Mouse (Mus musculus) gastrocnemius, adult 2 months (tissue): ENCODE data around the gene Olfr615. TPM values are rescaled to one million over a fixed set of nuclear protein-coding genes. Genes with fewer than 3 reads are reported as not detected.
"Not testable (repeated sequence)": the region's sequence is repeated elsewhere in the genome, so short reads cannot be mapped to it uniquely, and the experiment has no call there.

Experiments
- DNase-seq: peaks from one replicate; pipeline ENCODE4 v3.0.0; 2022
- H3K27ac ChIP-seq: fragments of 200-600 bp; 2 replicates; pipeline ENCODE4 v1.8.1; 2022; ENCODE audit warnings: mild to moderate bottlenecking
- H3K4me3 ChIP-seq: fragments of 200-600 bp; 2 replicates; pipeline ENCODE4 v1.8.1; 2022; ENCODE audit warnings: mild to moderate bottlenecking, moderate library complexity
- CTCF ChIP-seq: fragments of 200-600 bp; IDR thresholded peaks from 2 replicates; pipeline ENCODE4 v1.8.1; 2022; ENCODE audit warnings: antibody characterized with exemption, mild to moderate bottlenecking, moderate library complexity
- intact Hi-C: fragments of 180-260 bp; cut with DNase I; formaldehyde crosslinking; loops from one replicate; pipeline ENCODE4 v1.15.1; 2025
- long read RNA-seq, 2 experiments: library from polyadenylated mRNA; stranded (forward); transcript quantifications; one replicate each; pipeline ENCODE4 v2.0.0; 2021
- microRNA-seq: library from miRNA; unstranded; fragments of <30 nt; microRNA quantifications from one replicate; pipeline ENCODE4 v1.2.0, GENCODE M21; 2021
- total RNA-seq, 2 experiments: library from RNA; stranded (reverse); gene quantifications; 2 replicates each; pipeline ENCODE4 v1.2.3; 2021

The Olfr615 gene
- total RNA-seq: not detected
- long read RNA-seq, experiment 1: 0 reads
- long read RNA-seq, experiment 2: 0 reads

GRCm38 (mm10) chr7:103555779-103556178 lies at the start of gene Olfr615:
TSS of gene Olfr615 (plus strand) at chr7:103556079.
- no peak for DNase-seq
- TF ChIP-seq CTCF: no peak

DNA sequence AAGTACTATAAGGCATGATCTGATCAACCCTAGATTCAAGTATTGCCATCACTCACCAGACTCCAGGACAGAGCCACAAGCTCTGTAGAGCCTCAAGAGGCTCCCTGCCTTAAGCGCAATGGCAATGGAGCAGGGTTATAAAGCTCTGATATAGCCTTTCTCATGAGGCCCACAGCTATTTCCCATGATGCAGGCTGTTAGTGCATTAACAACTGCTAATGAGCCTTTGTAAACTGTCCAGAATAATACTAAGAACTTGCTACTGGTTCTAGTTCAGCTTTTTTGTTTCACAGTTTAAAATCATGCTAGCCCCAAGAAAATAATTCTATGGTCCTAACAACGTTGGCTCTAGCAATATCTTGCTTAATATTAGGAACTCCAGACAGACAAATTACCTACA lies 43.9 kb upstream of the Olfr615 start, which contains the start of gene Olfr610:
Olfr610 (minus strand) TSS at position 101 of the 400 bp plus-strand sequence.
- TF ChIP-seq CTCF: no peak
- DNase-seq: no peak
- intact Hi-C loops: no loop called here
- Histone ChIP-seq H3K4me3 (no peak within 1 kb of the TSS), H3K27ac (no peak within 1 kb of the TSS)

More at GRCm38 (mm10) chr7:103555779-103556178, at the start of gene Olfr615:
- intact Hi-C loops: no loop called here
- H3K27ac ChIP-seq: no peak within 1 kb of the TSS
- H3K4me3 ChIP-seq: no peak within 1 kb of the TSS

GRCm38 (mm10) chr7:103520746-103521145 lies 35.1 kb upstream of the Olfr615 start, which contains the start of gene Olfr611:
TSS of gene Olfr611 (minus strand) at chr7:103520846.
- intact Hi-C loops, H3K27ac ChIP-seq, DNase-seq, H3K4me3 ChIP-seq: not testable (repeated sequence)

- H3K27ac ChIP-seq, DNase-seq, H3K4me3 ChIP-seq, intact Hi-C loops: not testable (repeated sequence)
These were observed 13.3 kb upstream of the Olfr615 start, which contains the start of gene Olfr612 for GRCm38 (mm10) chr7:103542617-103543016. TSS of gene Olfr612 (minus strand) at chr7:103542717.

DNA sequence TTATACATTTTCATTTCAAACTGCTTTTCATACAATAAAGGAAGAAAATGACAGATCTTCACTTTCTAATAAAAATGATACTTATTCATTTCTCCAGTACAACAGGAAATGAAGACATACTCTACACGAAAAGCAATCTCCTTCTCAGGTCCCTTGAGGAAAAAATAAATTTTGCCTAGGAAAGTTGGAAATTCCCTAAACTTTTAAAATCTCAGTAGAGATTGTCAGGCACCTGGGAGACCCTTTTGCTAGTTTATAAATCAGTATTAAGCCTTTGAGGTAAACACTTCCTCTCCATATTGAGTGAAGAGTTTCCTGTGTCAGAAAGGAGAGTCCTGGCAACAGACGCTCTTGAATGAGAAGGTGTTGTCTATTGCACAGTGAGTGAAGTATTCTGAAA lies 8.1 kb upstream of the Olfr615 start, which contains the start of gene Olfr613:
Olfr613 (plus strand) TSS at position 301 of the 400 bp plus-strand sequence.
- DNase-seq: no peak
- no peak for TF ChIP-seq CTCF
- no peak within 1 kb of the TSS for H3K4me3 ChIP-seq
- intact Hi-C loops: no loop called here
- no peak within 1 kb of the TSS for H3K27ac ChIP-seq

DNA sequence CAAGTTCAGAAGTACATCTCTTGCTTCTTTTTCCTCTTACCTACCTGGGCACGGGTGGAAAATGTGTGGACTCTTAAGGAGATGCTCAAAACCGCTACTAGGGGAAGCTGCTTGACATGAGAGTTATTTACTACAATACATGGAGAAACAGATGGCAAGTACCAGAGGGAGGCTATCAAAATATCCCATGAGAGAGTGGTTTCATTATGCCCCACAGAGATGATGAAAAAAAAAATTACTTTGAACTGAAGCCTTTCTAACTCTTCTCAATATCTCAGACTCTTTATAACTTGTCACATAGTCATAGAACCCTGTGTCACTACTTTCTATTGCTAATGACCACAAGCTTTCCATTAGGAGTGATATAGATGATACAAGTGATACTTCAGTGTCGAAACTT lies 13.2 kb downstream of the Olfr615 start, which contains the start of gene Olfr616:
Olfr616 (minus strand) TSS at position 101 of the 400 bp plus-strand sequence.
- intact Hi-C loops: no loop called here
- no peak for DNase-seq
- no peak for TF ChIP-seq CTCF
- Histone ChIP-seq H3K4me3 (no peak within 1 kb of the TSS), H3K27ac (no peak within 1 kb of the TSS)

DNA sequence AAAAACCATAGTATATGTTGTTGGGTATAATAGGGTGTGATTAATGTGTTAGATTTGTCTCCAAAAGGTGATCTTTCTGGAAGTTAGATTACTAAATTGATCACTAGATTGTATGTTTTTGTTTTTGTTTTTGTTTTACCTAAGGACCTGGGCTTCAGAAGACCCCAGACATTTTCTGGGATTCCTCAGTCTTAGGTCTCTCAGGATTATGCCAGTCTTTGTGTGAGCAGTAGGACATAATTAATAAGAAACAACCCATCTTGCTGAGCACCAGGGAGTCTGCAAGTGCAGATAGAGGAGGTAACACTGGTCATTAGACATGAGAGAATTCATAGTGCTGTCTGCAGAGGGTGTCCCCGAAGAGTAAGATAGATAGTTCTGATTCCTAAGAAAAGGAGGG lies 16.9 kb downstream of the Olfr615 start, which contains the start of gene Olfr617:
Olfr617 (plus strand) TSS at position 301 of the 400 bp plus-strand sequence.
- TF ChIP-seq CTCF: no peak
- no peak within 1 kb of the TSS for H3K4me3 ChIP-seq
- intact Hi-C loops: loop anchor here (5.0 kb wide), 1 partner anchor 105 kb away; no protein-coding TSS in a partner anchor
- no peak within 1 kb of the TSS for H3K27ac ChIP-seq
- no peak for DNase-seq

DNA sequence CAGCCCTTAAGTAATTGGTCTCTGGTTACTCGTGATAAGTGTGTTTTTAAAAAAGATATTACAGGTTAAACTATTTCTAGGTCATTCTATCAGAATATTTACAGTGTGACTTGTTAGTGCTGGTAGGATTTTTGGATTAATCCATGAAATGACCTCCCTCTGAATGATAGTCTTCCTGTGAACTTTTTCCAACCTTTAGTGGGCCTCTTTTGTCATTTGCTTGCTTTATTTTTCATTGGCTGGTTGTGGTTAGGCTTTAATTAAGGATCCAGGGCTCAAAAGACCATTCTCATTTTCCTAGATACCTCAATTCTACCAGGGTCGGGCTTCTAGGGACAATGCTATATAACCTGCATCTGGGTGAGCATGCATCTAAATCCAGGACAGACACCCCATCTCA lies 33.9 kb downstream of the Olfr615 start, which contains the start of gene Olfr618:
Olfr618 (plus strand) TSS at position 301 of the 400 bp plus-strand sequence.
- no peak for TF ChIP-seq CTCF
- H3K27ac ChIP-seq: no peak within 1 kb of the TSS
- intact Hi-C loops: no loop called here

GRCm38 (mm10) chr7:103600275-103600674 lies 44.4 kb downstream of the Olfr615 start, which contains the start of gene Olfr619:
TSS of gene Olfr619 (plus strand) at chr7:103600575.
- no peak for TF ChIP-seq CTCF
- H3K27ac ChIP-seq: no peak within 1 kb of the TSS
- no peak for DNase-seq
- H3K4me3 ChIP-seq: no peak within 1 kb of the TSS
- intact Hi-C loops: no loop called here

More for the DNA sequence above, 33.9 kb downstream of the Olfr615 start, which contains the start of gene Olfr618:
- no peak within 1 kb of the TSS for H3K4me3 ChIP-seq
- DNase-seq: no peak

- Histone ChIP-seq H3K27ac (no peak overlapping the region), H3K4me3 (no peak overlapping the region)
- DNase-seq: no peak
- intact Hi-C loops: no loop called here
- no peak for TF ChIP-seq CTCF
These were observed 51.5 kb downstream of the Olfr615 start for GRCm38 (mm10) chr7:103607425-103607824.

DNA sequence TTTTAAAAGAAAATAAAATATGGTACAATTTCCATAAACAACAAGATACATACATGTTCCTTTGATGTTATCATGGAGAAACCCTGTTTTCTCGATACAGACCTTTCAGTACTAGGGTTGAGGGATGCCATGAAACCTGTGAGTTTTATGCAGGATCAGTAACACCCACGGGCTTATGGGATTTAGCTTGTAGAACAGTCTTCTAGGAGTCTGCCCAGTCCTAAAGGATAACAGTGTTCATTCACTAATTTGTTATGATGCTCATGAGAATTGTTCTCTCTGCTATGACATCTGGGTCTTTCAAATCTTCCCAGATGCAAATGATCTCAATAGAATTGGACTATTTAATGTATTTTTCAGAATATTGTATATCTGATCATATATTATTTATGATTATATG lies 56.6 kb downstream of the Olfr615 start, which contains the start of gene Olfr620:
Olfr620 (minus strand) TSS at position 101 of the 400 bp plus-strand sequence.
- Histone ChIP-seq H3K27ac (no peak within 1 kb of the TSS), H3K4me3 (no peak within 1 kb of the TSS)
- TF ChIP-seq CTCF: no peak
- intact Hi-C loops: no loop called here
- no peak for DNase-seq

Small RNAs within 50 kb of the gene (microRNA-seq; reads per million reads assigned to microRNA genes)
- gene Gm26506: not detected

Other genes starting within 250 kb of the Olfr615 start
- gene Olfr597, start 239.8 kb upstream of the Olfr615 start, total RNA-seq: not detected
- gene Olfr598, start 232.5 kb upstream of the Olfr615 start, total RNA-seq: not detected
- gene Olfr599, start 220.2 kb upstream of the Olfr615 start, total RNA-seq: not detected
- not detected for gene Olfr600, start 206.4 kb upstream of the Olfr615 start, total RNA-seq
- gene Olfr601, start 193.4 kb upstream of the Olfr615 start, total RNA-seq: not detected
- not detected for gene Olfr603, start 169.9 kb upstream of the Olfr615 start, total RNA-seq
- not detected for gene Usp17lc, start 141.0 kb upstream of the Olfr615 start, total RNA-seq
- gene Olfr605, start 110.6 kb upstream of the Olfr615 start, total RNA-seq: not detected
- gene Olfr606, start 107.0 kb upstream of the Olfr615 start, total RNA-seq: not detected
- not detected for gene Olfr607, start 91.9 kb upstream of the Olfr615 start, total RNA-seq
- gene Olfr608, start 86.2 kb upstream of the Olfr615 start, total RNA-seq: not detected
- not detected for gene Olfr609, start 58.0 kb upstream of the Olfr615 start, total RNA-seq
- gene Olfr610, start 44.0 kb upstream of the Olfr615 start, total RNA-seq: not detected
- gene Olfr611, start 35.2 kb upstream of the Olfr615 start, total RNA-seq: not detected
- not detected for gene Olfr612, start 13.4 kb upstream of the Olfr615 start, total RNA-seq
- not detected for gene Olfr613, start 8.0 kb upstream of the Olfr615 start, total RNA-seq
- gene Olfr616, start 13.1 kb downstream of the Olfr615 start, total RNA-seq: not detected
- not detected for gene Olfr617, start 17.0 kb downstream of the Olfr615 start, total RNA-seq
- gene Olfr618, start 34.0 kb downstream of the Olfr615 start, total RNA-seq: not detected
- not detected for gene Olfr619, start 44.5 kb downstream of the Olfr615 start, total RNA-seq
- gene Olfr620, start 56.5 kb downstream of the Olfr615 start, total RNA-seq: not detected
- not detected for gene Olfr622, start 86.6 kb downstream of the Olfr615 start, total RNA-seq
- not detected for gene Olfr623, start 107.6 kb downstream of the Olfr615 start, total RNA-seq
- gene Olfr624, start 115.1 kb downstream of the Olfr615 start, total RNA-seq: not detected
- not detected for gene Olfr625-ps1, start 126.6 kb downstream of the Olfr615 start, total RNA-seq
- gene Olfr243, start 158.6 kb downstream of the Olfr615 start, total RNA-seq: not detected
- gene Olfr628, start 174.3 kb downstream of the Olfr615 start, total RNA-seq: not detected
- not detected for gene Olfr629, start 188.9 kb downstream of the Olfr615 start, total RNA-seq
- not detected for gene Olfr630, start 201.3 kb downstream of the Olfr615 start, total RNA-seq
- gene Olfr69, start 215.5 kb downstream of the Olfr615 start, total RNA-seq: not detected
- not detected for gene Olfr68, start 223.6 kb downstream of the Olfr615 start, total RNA-seq
- gene Olfr67, start 235.7 kb downstream of the Olfr615 start, total RNA-seq: not detected